Mouse (Mus musculus) G1E (cell line): Measurements from ENCODE around the gene Pop7. TPM values are rescaled to one million over a fixed set of nuclear protein-coding genes. Genes with fewer than 3 reads are reported as not detected.

ENCODE experiments used
- ATAC-seq: 2 replicates; pipeline ENCODE4 v1.8.0; 2016; ENCODE audit warnings: mild to moderate bottlenecking; ENCODE audit not compliant: insufficient number of reproducible peaks, poor library complexity, low FRiP score, severe bottlenecking; ENCODE audit errors: extremely low read depth
- DNase-seq: peaks from one replicate; pipeline ENCODE4 v3.0.0; 2012; ENCODE audit warnings: low spot score
- H3K27me3 ChIP-seq: 2 replicates; pipeline ENCODE4 v1.6.1; 2012; ENCODE audit warnings: mild to moderate bottlenecking, low read length, inconsistent platforms; ENCODE audit not compliant: insufficient read depth
- H3K36me3 ChIP-seq: replicated peaks from 2 replicates; pipeline ENCODE3; 2012; ENCODE audit warnings: mild to moderate bottlenecking, inconsistent platforms
- H3K4me1 ChIP-seq: 2 replicates; pipeline ENCODE4 v1.6.1; 2012; ENCODE audit warnings: low read depth, low read length, inconsistent platforms, mixed read lengths; ENCODE audit not compliant: insufficient read depth
- H3K4me3 ChIP-seq: 2 replicates; pipeline ENCODE4 v1.5.1; 2012; ENCODE audit warnings: low read depth, mild to moderate bottlenecking, inconsistent platforms, low read length, moderate library complexity, mixed read lengths
- H3K9me3 ChIP-seq: replicated peaks from 2 replicates; pipeline ENCODE4 v1.6.1; 2012; ENCODE audit warnings: inconsistent platforms
- CTCF ChIP-seq: IDR thresholded peaks from 2 replicates; pipeline ENCODE4 v1.5.1; 2012; ENCODE audit warnings: low read depth, low read length, inconsistent platforms, mixed read lengths
- GATA1 ChIP-seq: IDR thresholded peaks from 2 replicates; pipeline ENCODE4 v1.6.1; 2012; ENCODE audit warnings: borderline replicate concordance, low read length, inconsistent platforms, mixed read lengths
- GATA2 ChIP-seq: IDR thresholded peaks from 2 replicates; pipeline ENCODE4 v1.6.1; 2012; ENCODE audit warnings: low read depth, low read length, inconsistent platforms, borderline replicate concordance
- POLR2AphosphoS5 ChIP-seq: IDR thresholded peaks from 2 replicates; pipeline ENCODE4 v1.6.1; 2012; ENCODE audit warnings: low read depth, low read length, inconsistent platforms; ENCODE audit not compliant: insufficient replicate concordance
- TAL1 ChIP-seq: conservative IDR thresholded peaks from 2 replicates; pipeline ENCODE4 v1.6.1; 2012; ENCODE audit warnings: low read depth, low read length, inconsistent platforms, mixed read lengths
- polyA plus RNA-seq: library from polyadenylated mRNA; stranded (reverse); fragments of >175 nt; gene quantifications from 2 replicates; pipeline ENCODE4 v1.2.3, GENCODE M21; 2012
- total RNA-seq, 2 experiments: library from RNA; stranded (forward) in 1 of 2; stranded (reverse) in 1 of 2; fragments of 200-1000 nt in 1 of 2; fragments of >200 nt in 1 of 2; fragmentation: Nextera tagmentation in 1 of 2; gene quantifications; 2 replicates each; pipeline ENCODE4 v1.2.3; 2014 to 2017

Pop7 gene
- total and polyA plus RNA-seq, 3 experiments: 9.0 to 55.7 (median 29.3) TPM

GRCm38 (mm10) chr5:137510573-137511390 lies 8.5 kb upstream of the Pop7 start:
- peaks cover 58% of the 10 kb centered on the region for H3K4me1 ChIP-seq
- TF ChIP-seq POLR2AphosphoS5: no peak
- TF ChIP-seq TAL1: no peak
- no peak for TF ChIP-seq CTCF
- TF ChIP-seq GATA1: no peak
- TF ChIP-seq GATA2: no peak

GRCm38 (mm10) chr5:137510014-137510501 lies 7.7 kb upstream of the Pop7 start:
- no peak for TF ChIP-seq CTCF
- no peak for TF ChIP-seq POLR2AphosphoS5
- DNase-seq: peak; percentile 80
- H3K27me3 ChIP-seq: no peaks in the 10 kb centered on the region
- peaks cover 52% of the 10 kb centered on the region for H3K4me1 ChIP-seq
- no peak for ATAC-seq
- H3K36me3 ChIP-seq: peaks cover 36% of the 10 kb centered on the region
- peak overlapping the region; percentile 85 for H3K4me3 ChIP-seq
- no peaks in the 10 kb centered on the region for H3K9me3 ChIP-seq

More at GRCm38 (mm10) chr5:137510573-137511390, 8.5 kb upstream of the Pop7 start:
- Histone ChIP-seq H3K27me3 (no peaks in the 10 kb centered on the region), H3K36me3 (peaks cover 44% of the 10 kb centered on the region), H3K4me3 (peak overlapping the region; percentile 85), H3K9me3 (no peaks in the 10 kb centered on the region)
- ATAC-seq: no peak
- peak; percentile 66 for DNase-seq

- no peaks in the 10 kb centered on the region for H3K27me3 ChIP-seq
- TF ChIP-seq POLR2AphosphoS5 (no peak), CTCF (peak; percentile 23; the same call in 1 of the 2 replicates)
- H3K4me3 ChIP-seq: peak overlapping the region; percentile 20; the same call in 1 of the 2 replicates
- DNase-seq (no peak), ATAC-seq (no peak)
- H3K9me3 ChIP-seq: no peaks in the 10 kb centered on the region
- peaks cover 34% of the 10 kb centered on the region for H3K4me1 ChIP-seq
- peaks cover 26% of the 10 kb centered on the region for H3K36me3 ChIP-seq
Observed at GRCm38 (mm10) chr5:137504041-137504440, 1.7 kb upstream of the Pop7 start.

- Histone ChIP-seq H3K36me3 (peaks cover 26% of the 10 kb centered on the region), H3K27me3 (no peaks in the 10 kb centered on the region), H3K4me3 (peak overlapping the region; percentile 88), H3K9me3 (no peaks in the 10 kb centered on the region), H3K4me1 (peaks cover 34% of the 10 kb centered on the region)
- TF ChIP-seq GATA2 (no peak), GATA1 (no peak), TAL1 (no peak), CTCF (peak; percentile 82), POLR2AphosphoS5 (no peak)
- DNase-seq (peak; percentile 86), ATAC-seq (peak; percentile 55)
Observed at GRCm38 (mm10) chr5:137502667-137503110, 371 bp upstream of the Pop7 start.

GRCm38 (mm10) chr5:137500186-137500585 lies 2.1 kb downstream of the Pop7 start:
- Histone ChIP-seq H3K4me3 (no peak overlapping the region), H3K4me1 (peaks cover 34% of the 10 kb centered on the region), H3K36me3 (peaks cover 26% of the 10 kb centered on the region), H3K9me3 (no peaks in the 10 kb centered on the region), H3K27me3 (0 out of 2 replicates have a peak, but pooled peaks cover 2% of the 10 kb centered on the region)
- TF ChIP-seq TAL1: no peak
- no peak for TF ChIP-seq CTCF
- no peak for TF ChIP-seq GATA2
- no peak for TF ChIP-seq GATA1
- no peak for TF ChIP-seq POLR2AphosphoS5
- DNase-seq (no peak), ATAC-seq (no peak)

- H3K4me1 ChIP-seq: no peaks in the 10 kb centered on the region; the same call in 1 of the 2 replicates
- no peak for DNase-seq
- no peak overlapping the region for H3K4me3 ChIP-seq
- H3K9me3 ChIP-seq: no peaks in the 10 kb centered on the region
- H3K36me3 ChIP-seq: no peaks in the 10 kb centered on the region
- TF ChIP-seq TAL1 (no peak), GATA1 (no peak), POLR2AphosphoS5 (no peak), GATA2 (no peak), CTCF (no peak)
- ATAC-seq: no peak
- H3K27me3 ChIP-seq: peaks cover 34% of the 10 kb centered on the region
Observed at GRCm38 (mm10) chr5:137493831-137494230, 8.5 kb downstream of the Pop7 start.
